Mouse (Mus musculus) forebrain, embryonic 11.5 days (tissue): ENCODE measurements around the gene Nfya. TPM values are rescaled to one million over a fixed set of nuclear protein-coding genes. Genes with fewer than 3 reads are reported as not detected.

Experiments used
- ATAC-seq: fragments of 200-750 bp; cut with Nextera tagmentation; replicated peaks from 2 replicates; pipeline ENCODE4 v1.8.0; 2017; ENCODE audit warnings: moderate TSS enrichment; ENCODE audit not compliant: low FRiP score
- DNase-seq: peaks from one replicate; pipeline ENCODE4 v3.0.0-alpha.2; 2017; ENCODE audit warnings: low spot score
- H3K27ac ChIP-seq: fragments of 300-500 bp; sonication (generic); 2 replicates; pipeline ENCODE4 v1.5.1; 2014; ENCODE audit warnings: low read depth, low read length
- H3K27me3 ChIP-seq: fragments of 300-500 bp; sonication (generic); 2 replicates; pipeline ENCODE4 v1.6.1; 2014; ENCODE audit warnings: mild to moderate bottlenecking, low read length, mixed read lengths; ENCODE audit not compliant: control insufficient read depth, insufficient read depth
- H3K36me3 ChIP-seq: fragments of 300-500 bp; sonication (generic); 2 replicates; pipeline ENCODE4 v1.6.1; 2014; ENCODE audit warnings: mild to moderate bottlenecking, low read length, moderate library complexity, mixed read lengths; ENCODE audit not compliant: control insufficient read depth, insufficient read depth
- H3K4me1 ChIP-seq: fragments of 300-500 bp; sonication (generic); replicated peaks from 2 replicates; pipeline ENCODE4 v1.6.1; 2014; ENCODE audit warnings: low read length, mixed read lengths; ENCODE audit not compliant: control insufficient read depth, insufficient read depth
- H3K4me2 ChIP-seq: fragments of 300-500 bp; sonication (generic); 2 replicates; pipeline ENCODE4 v1.6.1; 2014; ENCODE audit warnings: low read depth, mild to moderate bottlenecking, low read length, moderate library complexity, mixed read lengths; ENCODE audit not compliant: severe bottlenecking
- H3K4me3 ChIP-seq: fragments of 300-500 bp; sonication (generic); 2 replicates; pipeline ENCODE4 v1.5.1; 2014; ENCODE audit warnings: low read depth, low read length
- H3K9ac ChIP-seq: fragments of 300-500 bp; sonication (generic); 2 replicates; pipeline ENCODE4 v1.6.1; 2014; ENCODE audit warnings: low read length
- H3K9me3 ChIP-seq: fragments of 300-500 bp; sonication (generic); 2 replicates; pipeline ENCODE4 v1.6.1; 2016; ENCODE audit warnings: low read length, mixed read lengths; ENCODE audit not compliant: control insufficient read depth
- WGBS: fragments of 180-500 bp; shearing (Covaris S2); extraction: QIAGEN DNeasy Blood & Tissue Kit; methylation state at CpG from one replicate; pipeline ENCODE4 v1.1.7; 2014; 5-methylcytosine and 5-hydroxymethylcytosine counted together
- polyA plus RNA-seq: library from polyadenylated mRNA; unstranded; fragments of >200 nt; fragmentation: Nextera tagmentation; extraction: Ambion mirVana; gene quantifications from 2 replicates; pipeline ENCODE4 v1.2.1, GENCODE M21; 2014

Nfya gene
- polyA plus RNA-seq, 1 experiment from 2014 or later = 24.5 TPM

DNA sequence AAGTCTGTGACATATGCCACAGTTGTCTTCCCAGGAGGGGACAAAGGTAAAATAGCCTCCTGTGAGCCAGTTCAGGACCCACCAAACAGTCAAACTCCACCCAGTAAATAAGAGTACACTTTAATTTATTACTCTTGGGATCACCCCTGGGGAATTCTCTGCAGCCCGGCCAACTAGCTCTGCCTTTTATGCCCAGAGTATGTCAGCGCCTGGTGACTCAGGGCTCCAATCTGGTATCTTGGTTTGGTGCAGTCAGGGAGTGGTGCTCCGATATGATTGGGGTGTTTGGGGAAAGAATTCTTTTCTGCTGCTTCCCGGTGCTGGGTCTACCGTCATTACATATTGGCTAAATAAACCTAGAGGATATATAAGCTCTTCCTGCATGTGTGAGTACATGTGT, 42.9 kb downstream of the Nfya start:
- 93% methylated on average over 5 of the region's 5 CpGs for whole genome bisulfite sequencing

DNA sequence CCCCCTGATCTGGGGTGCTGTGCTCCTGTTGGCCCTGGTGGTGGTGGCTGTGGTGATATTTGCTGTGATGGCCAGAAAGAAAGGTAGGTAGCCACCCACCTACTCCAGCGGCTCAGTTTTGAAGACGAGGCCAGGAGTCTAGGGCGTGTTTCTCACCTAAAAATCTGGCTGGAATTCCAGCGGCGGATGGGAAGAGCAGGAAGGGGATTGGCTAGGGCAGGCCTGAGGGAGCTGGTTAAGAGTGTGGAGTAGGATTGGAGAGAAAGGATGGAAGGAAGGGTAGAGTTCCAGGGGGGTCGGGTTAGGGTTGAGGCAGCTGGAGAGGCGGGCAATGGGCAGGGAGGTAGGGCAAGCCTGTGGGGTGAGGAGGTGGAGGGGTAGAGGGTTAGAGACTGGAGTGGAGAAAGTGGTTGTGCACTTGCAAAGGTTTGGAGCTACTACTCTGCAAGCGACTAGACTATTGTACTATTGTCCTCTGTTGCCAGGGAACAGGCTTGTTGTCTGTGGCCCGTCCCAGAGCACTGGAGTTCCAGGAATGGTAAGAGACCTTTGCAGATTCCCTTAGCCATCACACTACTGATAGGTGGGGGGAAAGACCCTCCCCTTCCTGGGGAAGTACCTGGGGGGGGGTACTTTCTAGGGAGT, 44.1 kb downstream of the Nfya start:
- DNase-seq (no peak), ATAC-seq (no peak)
- no peaks in the 10 kb centered on the region for H3K9me3 ChIP-seq
- no peaks in the 10 kb centered on the region for H3K36me3 ChIP-seq
- H3K4me2 ChIP-seq = no peak overlapping the region
- 75% methylated on average over 9 of the region's 9 CpGs for WGBS
- H3K27ac ChIP-seq = no peak overlapping the region
- H3K27me3 ChIP-seq = no peaks in the 10 kb centered on the region
- H3K4me1 ChIP-seq = no peaks in the 10 kb centered on the region
- no peak overlapping the region for H3K9ac ChIP-seq
- H3K4me3 ChIP-seq = no peak overlapping the region

More for the DNA sequence above, 42.9 kb downstream of the Nfya start:
- Histone ChIP-seq H3K9ac (no peak overlapping the region), H3K36me3 (no peaks in the 10 kb centered on the region), H3K4me3 (no peak overlapping the region), H3K27me3 (no peaks in the 10 kb centered on the region), H3K27ac (no peak overlapping the region), H3K9me3 (no peaks in the 10 kb centered on the region), H3K4me2 (no peak overlapping the region), H3K4me1 (no peaks in the 10 kb centered on the region)
- ATAC-seq = no peak
- no peak for DNase-seq

DNA sequence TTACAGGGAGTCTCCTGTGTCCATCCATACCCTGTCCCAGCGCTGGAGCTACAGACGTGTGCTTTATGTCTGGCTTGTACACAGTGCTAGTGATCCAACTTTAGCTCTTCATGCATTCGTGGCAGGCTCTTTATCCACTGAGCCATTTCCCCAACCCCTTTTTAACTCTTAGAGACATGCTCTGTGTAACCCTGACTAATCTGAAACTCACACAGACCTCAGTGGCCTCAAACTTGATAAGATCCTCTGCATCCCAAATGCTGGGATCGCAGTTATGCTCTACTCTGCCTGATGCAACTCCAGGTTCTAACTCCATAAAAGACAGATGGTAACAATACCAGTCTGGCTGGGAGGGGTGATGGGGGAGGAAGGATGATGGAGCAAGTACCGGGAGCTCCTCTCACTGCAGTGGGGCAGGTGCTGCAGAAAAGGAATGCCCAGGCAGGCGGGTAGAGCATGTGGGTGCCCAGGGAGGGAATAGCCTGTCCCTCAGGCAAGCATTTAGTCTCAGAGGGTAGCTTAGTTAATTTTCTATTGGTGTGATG, 46.2 kb downstream of the Nfya start:
- H3K9me3 ChIP-seq = no peaks in the 10 kb centered on the region
- DNase-seq (no peak), ATAC-seq (no peak)
- H3K4me3 ChIP-seq = no peak overlapping the region
- no peak overlapping the region for H3K27ac ChIP-seq
- H3K9ac ChIP-seq = no peak overlapping the region
- H3K4me2 ChIP-seq = no peak overlapping the region
- WGBS = 77% methylated on average over 6 of the region's 6 CpGs
- no peaks in the 10 kb centered on the region for H3K27me3 ChIP-seq
- no peaks in the 10 kb centered on the region for H3K4me1 ChIP-seq
- no peaks in the 10 kb centered on the region for H3K36me3 ChIP-seq

DNA sequence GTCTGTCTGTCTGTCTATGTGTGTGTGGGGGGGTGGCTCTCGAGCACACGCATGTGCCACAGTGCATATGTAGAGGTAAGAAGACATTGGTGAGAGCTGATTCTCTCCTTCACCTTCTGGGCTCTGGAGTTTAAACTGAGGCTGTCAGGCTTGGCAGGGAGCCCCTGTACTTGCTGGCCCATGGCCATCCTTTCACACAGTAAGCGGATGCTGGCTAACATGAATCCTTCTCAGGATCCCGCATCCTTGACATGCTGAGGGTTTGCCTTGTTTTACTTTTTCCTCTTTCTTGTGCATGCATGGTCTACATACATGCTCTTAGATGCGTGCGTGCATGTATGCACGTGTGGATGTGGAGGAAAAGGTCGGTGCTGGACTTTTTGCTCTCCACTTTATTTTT, 46.7 kb downstream of the Nfya start:
- 93% methylated on average over 8 of the region's 8 CpGs for WGBS
- Histone ChIP-seq H3K4me1 (no peaks in the 10 kb centered on the region), H3K9ac (no peak overlapping the region), H3K27ac (no peak overlapping the region), H3K9me3 (no peaks in the 10 kb centered on the region), H3K4me3 (no peak overlapping the region), H3K27me3 (no peaks in the 10 kb centered on the region), H3K36me3 (no peaks in the 10 kb centered on the region), H3K4me2 (no peak overlapping the region)
- ATAC-seq (no peak), DNase-seq (no peak)

DNA sequence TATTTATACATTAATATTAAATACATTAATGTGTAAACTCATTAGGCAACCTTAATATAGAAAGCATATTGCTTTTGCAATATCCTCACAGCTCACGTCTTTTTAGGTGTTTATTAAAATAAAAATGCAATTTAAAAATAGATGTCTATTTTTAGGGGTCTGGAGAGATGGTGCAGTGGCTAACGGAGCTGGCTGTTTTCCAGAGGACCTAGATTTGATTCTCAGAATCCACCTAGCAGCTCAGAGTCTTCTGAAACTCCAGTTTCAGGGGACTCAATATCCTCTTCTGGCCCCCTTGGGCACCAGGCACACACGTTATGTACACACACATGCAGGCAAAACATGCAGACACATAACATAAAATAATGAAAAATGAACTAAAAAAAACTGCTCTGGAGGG, 47.4 kb downstream of the Nfya start:
- no peaks in the 10 kb centered on the region for H3K36me3 ChIP-seq
- ATAC-seq (no peak), DNase-seq (no peak)
- H3K27me3 ChIP-seq = no peaks in the 10 kb centered on the region
- WGBS = 87% methylated on average over 3 of the region's 3 CpGs
- no peak overlapping the region for H3K4me2 ChIP-seq
- no peak overlapping the region for H3K27ac ChIP-seq
- no peak overlapping the region for H3K4me3 ChIP-seq
- H3K4me1 ChIP-seq = no peaks in the 10 kb centered on the region
- H3K9ac ChIP-seq = no peak overlapping the region
- no peaks in the 10 kb centered on the region for H3K9me3 ChIP-seq

DNA sequence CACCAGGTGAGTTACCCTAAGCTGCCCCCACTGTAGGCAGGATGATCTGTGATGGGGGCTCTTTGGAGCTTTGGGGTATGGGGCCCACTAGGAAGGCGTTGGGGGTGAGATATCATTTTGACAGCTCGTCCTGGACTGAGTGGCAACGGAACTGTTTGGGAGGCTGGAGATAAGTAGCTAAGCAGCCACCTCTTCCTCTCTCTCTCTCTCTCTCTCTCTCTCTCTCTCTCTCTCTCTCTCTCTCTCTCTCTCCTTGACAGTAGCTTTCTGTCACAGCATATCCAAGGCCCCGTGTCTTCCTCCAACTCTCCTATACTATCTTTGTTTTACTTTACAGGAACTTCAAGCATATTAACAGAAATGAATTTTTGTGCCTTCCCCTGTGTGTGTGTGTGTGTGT, 49.2 kb downstream of the Nfya start:
- DNase-seq = no peak
- no peak overlapping the region for H3K4me3 ChIP-seq
- no peak overlapping the region for H3K27ac ChIP-seq
- no peak for ATAC-seq
- no peak overlapping the region for H3K9ac ChIP-seq
- H3K36me3 ChIP-seq = no peaks in the 10 kb centered on the region
- H3K4me2 ChIP-seq = no peak overlapping the region
- H3K4me1 ChIP-seq = no peaks in the 10 kb centered on the region
- no peaks in the 10 kb centered on the region for H3K27me3 ChIP-seq
- no peaks in the 10 kb centered on the region for H3K9me3 ChIP-seq
- WGBS = 86% methylated on average over 4 of the region's 4 CpGs

DNA sequence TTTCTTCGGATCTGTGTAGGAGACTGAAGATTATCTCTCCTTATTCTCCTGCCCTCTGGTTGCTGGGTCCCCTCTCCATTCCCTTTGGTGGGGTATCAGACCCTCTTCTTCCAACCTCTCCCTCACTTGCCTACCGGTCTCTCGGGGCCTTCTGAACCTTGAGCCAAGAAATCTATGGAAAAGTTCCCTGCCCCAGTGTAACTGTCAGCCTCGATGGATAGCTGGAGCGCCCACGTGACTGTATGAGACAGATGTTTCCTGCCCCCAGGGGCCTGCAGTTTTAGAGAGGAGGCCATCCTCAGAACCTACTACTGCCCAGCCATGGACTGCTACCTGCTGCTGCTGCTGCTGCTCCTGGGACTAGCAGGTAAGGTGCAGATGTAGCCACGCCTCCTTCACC, 50.1 kb downstream of the Nfya start, which contains the start of gene Treml1:
TSS of gene Treml1 (plus strand) at position 301 of the 400 bp plus-strand sequence.
- H3K4me2 ChIP-seq = no peak within 1 kb of the TSS
- H3K9me3 ChIP-seq = no peaks in the 10 kb centered on the region
- no peaks in the 10 kb centered on the region for H3K4me1 ChIP-seq
- no peak for ATAC-seq
- WGBS = 86% methylated on average over 7 of the region's 7 CpGs
- no peaks in the 10 kb centered on the region for H3K36me3 ChIP-seq
- H3K4me3 ChIP-seq = no peak within 1 kb of the TSS
- no peaks in the 10 kb centered on the region for H3K27me3 ChIP-seq
- no peak within 1 kb of the TSS for H3K9ac ChIP-seq
- no peak for DNase-seq
- no peak within 1 kb of the TSS for H3K27ac ChIP-seq

DNA sequence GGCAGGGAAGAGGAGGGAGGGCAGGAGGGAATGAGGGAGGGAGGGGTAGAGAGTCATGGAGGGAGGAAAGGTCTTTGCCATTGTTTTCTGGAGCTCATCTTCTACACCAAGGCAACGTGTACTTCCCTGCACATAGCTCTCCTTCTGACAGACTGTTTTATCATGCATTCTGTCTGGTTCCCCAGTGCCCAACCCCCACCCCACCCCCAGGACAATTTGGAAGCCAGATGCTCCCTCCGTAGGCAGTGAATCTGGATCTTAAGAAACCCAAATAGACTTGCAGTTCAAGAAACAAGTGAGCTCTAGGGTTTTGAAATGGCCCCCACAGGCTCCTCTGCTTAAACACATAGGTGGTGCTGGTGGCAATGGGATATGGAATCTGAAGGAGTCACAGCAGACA, 51.8 kb downstream of the Nfya start:
- ATAC-seq (no peak), DNase-seq (no peak)
- Histone ChIP-seq H3K36me3 (no peaks in the 10 kb centered on the region), H3K27ac (no peak overlapping the region), H3K27me3 (no peaks in the 10 kb centered on the region), H3K4me2 (no peak overlapping the region), H3K9me3 (no peaks in the 10 kb centered on the region), H3K4me3 (no peak overlapping the region), H3K9ac (no peak overlapping the region), H3K4me1 (no peaks in the 10 kb centered on the region)
- WGBS = 65% methylated on average over 2 of the region's 2 CpGs

DNA sequence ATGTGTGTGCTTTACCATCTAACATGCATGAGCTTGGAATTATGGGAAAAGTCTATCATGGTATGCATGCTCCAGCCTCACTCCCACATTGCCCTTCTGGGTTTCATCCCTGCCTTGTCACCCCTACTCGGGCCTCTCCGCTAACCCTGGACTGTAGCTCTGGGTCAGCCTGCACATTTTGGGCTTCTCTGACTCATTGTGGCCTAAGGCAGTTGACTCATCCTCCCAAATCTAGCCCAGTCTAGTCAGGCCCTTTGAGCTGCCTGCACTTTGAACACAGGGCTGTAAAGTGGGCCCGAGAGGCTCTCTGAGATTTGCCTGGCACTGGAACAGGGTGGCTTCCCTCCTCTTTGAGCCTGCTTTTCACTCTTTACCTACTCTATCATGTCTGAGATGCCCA, 53.9 kb downstream of the Nfya start:
- H3K9ac ChIP-seq = no peak overlapping the region
- no peaks in the 10 kb centered on the region for H3K4me1 ChIP-seq
- 93% methylated on average over 3 of the region's 3 CpGs for WGBS
- DNase-seq = no peak
- no peaks in the 10 kb centered on the region for H3K9me3 ChIP-seq
- H3K4me3 ChIP-seq = no peak overlapping the region
- H3K27me3 ChIP-seq = no peaks in the 10 kb centered on the region
- H3K36me3 ChIP-seq = no peaks in the 10 kb centered on the region
- no peak overlapping the region for H3K27ac ChIP-seq
- no peak for ATAC-seq
- H3K4me2 ChIP-seq = no peak overlapping the region
